Mouse (Mus musculus) liver, embryonic 14.5 days (tissue): ENCODE measurements around the gene Gpm6b.

ENCODE experiments used
- CTCF ChIP-seq: IDR thresholded peaks from 2 replicates; pipeline ENCODE4 v1.5.1; 2016; ENCODE audit warnings: antibody characterized with exemption, low read depth, control low read depth
- EP300 ChIP-seq: IDR thresholded peaks from 2 replicates; pipeline ENCODE4 v1.6.1; 2016; ENCODE audit warnings: antibody characterized with exemption, low read depth

DNA sequence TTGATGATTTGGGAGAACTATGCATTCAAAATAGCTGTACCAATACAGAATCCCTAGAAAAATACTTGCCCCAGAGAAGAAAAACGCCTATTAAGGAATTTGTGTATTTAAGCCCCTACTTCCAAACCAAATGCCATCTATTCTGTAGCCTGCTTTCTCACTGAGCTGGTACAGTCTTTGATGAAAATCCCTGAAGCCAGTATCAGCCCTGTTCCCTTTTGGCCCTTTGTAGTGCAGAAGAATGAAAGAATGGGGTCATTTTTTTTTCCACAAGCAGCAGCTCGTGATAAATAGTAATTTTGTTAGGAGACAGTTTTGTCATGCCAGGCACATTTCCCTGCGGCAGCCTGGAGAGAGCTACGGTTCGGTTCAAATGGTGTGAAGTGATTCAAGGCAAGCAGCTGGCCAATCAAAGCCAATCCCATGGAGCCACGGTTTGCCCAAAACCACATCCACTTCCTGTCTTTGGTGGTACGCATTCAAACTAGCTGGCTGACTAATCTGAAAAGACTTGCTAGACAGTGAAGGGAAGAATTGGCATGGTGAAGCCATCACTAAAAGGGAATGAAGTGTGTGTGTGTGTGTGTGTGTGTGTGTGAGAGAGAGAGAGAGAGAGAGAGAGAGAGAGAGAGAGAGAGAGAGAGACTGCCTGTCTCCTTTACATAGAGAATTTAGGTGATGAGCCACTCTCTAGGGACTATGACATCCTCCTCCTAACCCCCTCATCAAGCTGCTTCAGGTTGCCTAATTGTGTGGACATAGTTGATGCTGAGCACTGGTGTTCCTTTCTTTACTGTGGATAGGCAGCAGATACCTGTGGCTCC lies 78.1 kb downstream of the Gpm6b start:
- TF ChIP-seq EP300 (no peak), CTCF (no peak)
